Mouse (Mus musculus) liver, postnatal 0 days (tissue): ENCODE measurements around the gene 2200002J24Rik.

Source experiments
- CTCF ChIP-seq: sonication (generic); IDR thresholded peaks from 2 replicates; pipeline ENCODE4 v1.5.1; 2016; ENCODE audit warnings: antibody characterized with exemption, low read depth
- EP300 ChIP-seq: IDR thresholded peaks from 2 replicates; pipeline ENCODE4 v1.6.1; 2016; ENCODE audit warnings: antibody characterized with exemption, low read depth, mild to moderate bottlenecking

GRCm38 (mm10) chr7:30717716-30718046, 19.0 kb downstream of the 2200002J24Rik start:
- TF ChIP-seq EP300: no peak
- no peak for TF ChIP-seq CTCF
